In the genomic region with DNA sequence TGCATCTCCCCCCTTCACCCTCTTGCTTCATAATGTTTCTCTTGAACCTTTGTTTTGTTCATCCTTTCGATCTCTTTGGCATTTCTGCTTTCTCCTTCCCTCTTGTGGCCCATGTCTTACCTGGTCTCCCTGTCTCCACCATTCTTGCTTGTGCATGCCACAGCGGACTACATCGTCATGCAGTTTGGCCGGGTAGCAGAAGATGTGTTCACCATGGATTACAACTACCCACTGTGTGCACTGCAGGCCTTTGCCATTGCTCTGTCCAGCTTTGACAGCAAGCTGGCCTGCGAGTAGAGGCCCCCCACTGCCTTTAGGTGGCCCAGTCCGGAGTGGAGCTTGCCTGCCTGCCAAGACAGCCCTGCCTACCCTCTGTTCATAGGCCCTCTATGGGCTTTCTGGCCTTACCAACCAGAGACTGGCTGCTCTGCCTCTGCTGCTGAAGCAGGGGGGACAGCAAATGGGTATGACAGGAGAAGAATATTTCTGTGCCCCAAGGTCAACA, we compare ENCODE assay signal across 15 mouse cellular contexts.
"Had no signal": no experiment of that assay in that cellular context is flagged by ENCODE, and none has a peak within 500 bp of the region (broad histone marks: within the 10 kb centered on the region; RNA-seq: fewer than 3 reads in every experiment).

No protein-coding gene starts in this region.

- H3K4me1 ChIP-seq: kidney, embryonic 15.5 days; limb, embryonic 10.5 days; limb, embryonic 13.5 days; liver, embryonic 13.5 days; midbrain, embryonic 13.5 days had no signal

- H3K27ac ChIP-seq: kidney, embryonic 15.5 days; limb, embryonic 10.5 days; limb, embryonic 13.5 days; liver, embryonic 13.5 days; macrophage; midbrain, embryonic 13.5 days; stomach, postnatal 0 days had no signal

- H3K9ac ChIP-seq: kidney, embryonic 15.5 days; limb, embryonic 13.5 days; liver, embryonic 13.5 days; lung, embryonic 14.5 days; midbrain, embryonic 13.5 days had no signal

- H3K9me3 ChIP-seq: kidney, embryonic 15.5 days; limb, embryonic 10.5 days; limb, embryonic 13.5 days; liver, embryonic 13.5 days; midbrain, embryonic 13.5 days had no signal

- ATAC-seq: lung, postnatal 0 days; midbrain, embryonic 13.5 days had no signal

- DNase-seq: kidney, postnatal 10 days; kidney, postnatal 36 days; liver; liver, embryonic 13.5 days; lung, embryonic 14.5 days; thymus, adult 2 months; thymus, postnatal 14 days; thymus, postnatal 4 days had no signal

- H3K36me3 ChIP-seq: kidney, embryonic 15.5 days; limb, embryonic 10.5 days; liver, embryonic 13.5 days had no signal

- H3K4me3 ChIP-seq: kidney, embryonic 15.5 days; limb, embryonic 10.5 days; limb, embryonic 13.5 days; liver, embryonic 13.5 days; midbrain, embryonic 13.5 days had no signal

- H3K27me3 ChIP-seq: kidney, embryonic 15.5 days; limb, embryonic 13.5 days; liver, embryonic 13.5 days; midbrain, embryonic 13.5 days had no signal

- H3K4me2 ChIP-seq: kidney, embryonic 15.5 days; limb, embryonic 13.5 days; liver, embryonic 13.5 days; lung, embryonic 14.5 days; midbrain, embryonic 13.5 days had no signal
